Mouse (Mus musculus) ES-Bruce4 (cell line): ENCODE measurements at regions not wholly inside any gene's neighbourhood (a gene's known extent, or its start where the extent isn't known, plus 50 kb on each side); places are given as distances from the start of the nearest gene placed in this dataset.

Experiments used
- H3K27ac ChIP-seq: 2 replicates; pipeline ENCODE4 v1.5.1; 2012; ENCODE audit warnings: low read length, inconsistent platforms; ENCODE audit not compliant: insufficient read depth
- H3K27me3 ChIP-seq: 2 replicates; pipeline ENCODE4 v1.6.1; 2012; ENCODE audit warnings: mild to moderate bottlenecking, low read length, inconsistent platforms; ENCODE audit not compliant: control insufficient read depth, poor library complexity, insufficient read depth, severe bottlenecking
- H3K36me3 ChIP-seq: 2 replicates; pipeline ENCODE4 v1.6.1; 2012; ENCODE audit warnings: inconsistent platforms, mild to moderate bottlenecking, low read length, moderate library complexity; ENCODE audit not compliant: control insufficient read depth, poor library complexity, insufficient read depth, severe bottlenecking
- H3K4me1 ChIP-seq: one replicate; pipeline ENCODE4 v1.8.1; 2011; ENCODE audit warnings: low read length; ENCODE audit not compliant: control insufficient read depth, insufficient read depth
- H3K4me3 ChIP-seq: 2 replicates; pipeline ENCODE4 v1.5.1; 2011; ENCODE audit warnings: low read depth, mild to moderate bottlenecking, low read length
- H3K9ac ChIP-seq: 2 replicates; pipeline ENCODE4 v1.6.1; 2012; ENCODE audit warnings: low read depth, mild to moderate bottlenecking, inconsistent platforms; ENCODE audit not compliant: poor library complexity, severe bottlenecking
- H3K9me3 ChIP-seq: replicated peaks from 2 replicates; pipeline ENCODE4 v1.6.1; 2012; ENCODE audit warnings: mild to moderate bottlenecking, low read length, inconsistent platforms; ENCODE audit not compliant: control insufficient read depth, poor library complexity, insufficient read depth, severe bottlenecking
- CTCF ChIP-seq: IDR thresholded peaks from one replicate; pipeline ENCODE4 v1.8.1; 2011; ENCODE audit warnings: low read depth, low read length
- EP300 ChIP-seq: IDR thresholded peaks from 2 replicates; pipeline ENCODE4 v1.6.1; 2011; ENCODE audit warnings: low read depth, low read length; ENCODE audit not compliant: insufficient read depth
- POLR2A ChIP-seq: IDR thresholded peaks from one replicate; pipeline ENCODE4 v1.8.1; 2011; ENCODE audit warnings: low read length; ENCODE audit not compliant: insufficient read depth

GRCm38 (mm10) chr1:193449394-193450103 is 79.5 kb upstream of the Camk1g start:
- Histone ChIP-seq H3K9me3 (no peaks in the 10 kb centered on the region), H3K27ac (no peak overlapping the region), H3K9ac (no peak overlapping the region)

DNA sequence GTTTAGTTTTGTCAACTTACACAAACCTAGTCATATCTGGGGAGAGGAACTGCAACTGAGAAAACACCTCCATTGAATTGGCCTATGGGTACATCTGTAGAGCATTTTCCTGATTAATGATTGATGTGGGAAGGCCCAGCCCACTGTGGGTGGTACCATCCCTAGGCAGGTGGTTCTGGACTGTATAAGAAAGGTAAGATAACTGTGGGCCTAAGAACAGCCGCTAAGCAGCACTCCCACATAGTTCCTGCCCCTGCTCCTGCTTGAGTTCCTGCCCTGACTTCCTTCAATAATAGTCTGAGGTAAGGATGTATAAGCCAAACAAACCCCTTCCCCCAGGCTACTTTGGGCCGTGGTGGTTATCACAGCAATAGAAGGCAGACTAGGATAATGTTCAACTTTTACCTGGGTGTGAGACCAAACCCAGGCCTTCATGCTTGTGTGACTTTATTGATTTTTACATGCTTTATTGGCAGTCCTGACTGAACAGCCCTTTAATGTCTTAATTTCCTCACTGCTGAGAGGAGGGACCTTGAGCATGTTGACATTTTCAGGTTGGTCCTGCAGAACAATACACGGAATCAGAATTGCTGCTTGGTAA is 78.8 kb upstream of the Camk1g start:
- no peak overlapping the region for H3K27ac ChIP-seq
- H3K4me3 ChIP-seq = no peak overlapping the region
- H3K9me3 ChIP-seq = no peaks in the 10 kb centered on the region
- no peaks in the 10 kb centered on the region for H3K27me3 ChIP-seq
- TF ChIP-seq CTCF = no peak
- TF ChIP-seq EP300 = no peak
- TF ChIP-seq POLR2A = no peak
- H3K4me1 ChIP-seq = peaks cover 3% of the 10 kb centered on the region
- H3K36me3 ChIP-seq = no peaks in the 10 kb centered on the region
- no peak overlapping the region for H3K9ac ChIP-seq

More at GRCm38 (mm10) chr1:193449394-193450103, 79.5 kb upstream of the Camk1g start:
- TF ChIP-seq CTCF (no peak), EP300 (no peak), POLR2A (no peak)
- Histone ChIP-seq H3K27me3 (no peaks in the 10 kb centered on the region), H3K36me3 (no peaks in the 10 kb centered on the region), H3K4me3 (no peak overlapping the region), H3K4me1 (peaks cover 3% of the 10 kb centered on the region)

DNA sequence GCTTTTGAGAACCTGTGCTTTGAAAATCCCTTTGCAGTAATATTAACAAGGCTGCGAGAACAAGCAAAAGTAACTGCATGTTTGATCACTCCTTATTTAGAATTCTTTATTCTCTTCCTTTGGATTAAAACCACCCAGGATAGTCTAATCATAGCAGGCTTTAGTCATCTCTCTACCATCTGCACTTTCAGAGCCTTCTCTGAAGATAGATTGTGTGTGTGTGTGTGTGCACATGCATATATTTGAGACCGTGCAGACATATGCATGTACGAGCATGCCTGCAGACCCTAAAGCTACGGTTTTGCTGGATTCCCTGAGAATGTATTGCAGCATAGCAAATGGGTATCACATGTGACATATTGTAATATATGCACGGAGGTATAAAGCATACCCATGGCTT is 77.5 kb upstream of the Camk1g start:
- no peaks in the 10 kb centered on the region for H3K27me3 ChIP-seq
- no peaks in the 10 kb centered on the region for H3K9me3 ChIP-seq
- no peak overlapping the region for H3K9ac ChIP-seq
- no peak overlapping the region for H3K27ac ChIP-seq
- no peak overlapping the region for H3K4me3 ChIP-seq
- peaks cover 3% of the 10 kb centered on the region for H3K4me1 ChIP-seq
- no peak for TF ChIP-seq CTCF
- no peak for TF ChIP-seq EP300
- no peak for TF ChIP-seq POLR2A
- no peaks in the 10 kb centered on the region for H3K36me3 ChIP-seq

- Histone ChIP-seq H3K27ac (no peak overlapping the region), H3K4me3 (no peak overlapping the region), H3K36me3 (no peaks in the 10 kb centered on the region), H3K9me3 (no peaks in the 10 kb centered on the region), H3K4me1 (no peaks in the 10 kb centered on the region), H3K27me3 (no peaks in the 10 kb centered on the region), H3K9ac (no peak overlapping the region)
- TF ChIP-seq POLR2A = no peak
- no peak for TF ChIP-seq EP300
- no peak for TF ChIP-seq CTCF
These were observed 74.0 kb upstream of the Camk1g start for GRCm38 (mm10) chr1:193443964-193444676.

DNA sequence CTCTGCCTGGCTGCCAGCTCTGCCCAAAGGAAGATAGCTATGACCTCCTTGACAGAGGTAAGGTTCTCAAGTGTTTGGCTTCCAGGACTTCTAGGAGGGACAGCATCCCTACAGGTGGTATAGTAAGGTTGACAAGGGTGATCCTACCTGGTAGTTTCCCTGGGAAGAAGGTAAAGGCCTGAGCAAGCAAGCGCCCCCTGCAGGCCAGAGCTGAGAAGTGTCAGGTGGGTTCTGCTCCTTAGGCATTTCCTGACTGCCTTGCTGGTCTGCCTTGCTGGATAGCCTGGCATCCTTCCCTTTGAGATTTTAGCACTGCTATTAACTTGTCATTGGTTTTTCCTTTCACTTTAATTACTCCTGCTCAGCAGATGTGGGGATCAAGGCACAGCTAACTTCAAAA is 70.4 kb upstream of the Camk1g start:
- Histone ChIP-seq H3K36me3 (no peaks in the 10 kb centered on the region), H3K27me3 (no peaks in the 10 kb centered on the region), H3K4me3 (no peak overlapping the region), H3K27ac (no peak overlapping the region), H3K9ac (no peak overlapping the region), H3K9me3 (no peaks in the 10 kb centered on the region), H3K4me1 (no peaks in the 10 kb centered on the region)
- peak; percentile 78 for TF ChIP-seq CTCF
- no peak for TF ChIP-seq EP300

DNA sequence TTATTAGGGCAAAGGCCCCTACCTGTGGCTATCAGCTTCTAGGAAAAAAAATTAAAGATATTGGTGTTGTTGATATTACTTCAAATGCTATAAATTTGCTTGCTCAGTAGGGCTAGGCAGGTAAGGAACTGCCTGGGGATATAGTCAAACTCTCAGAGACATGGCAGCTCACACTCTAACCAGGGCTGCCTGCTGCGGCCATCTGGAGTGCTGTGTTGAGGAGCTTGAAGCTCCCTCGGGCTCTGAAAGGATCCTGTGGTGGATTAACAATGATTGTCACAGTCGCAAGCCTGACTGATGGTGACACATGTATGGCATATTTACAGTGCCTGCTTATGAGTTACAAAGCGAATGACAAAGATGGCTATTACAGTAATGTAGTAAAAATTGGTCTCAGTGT is 64.2 kb upstream of the Camk1g start:
- no peaks in the 10 kb centered on the region for H3K36me3 ChIP-seq

More for the DNA sequence above, 64.2 kb upstream of the Camk1g start:
- Histone ChIP-seq H3K27ac (no peak overlapping the region), H3K4me3 (no peak overlapping the region), H3K9ac (no peak overlapping the region), H3K4me1 (no peaks in the 10 kb centered on the region), H3K27me3 (no peaks in the 10 kb centered on the region), H3K9me3 (no peaks in the 10 kb centered on the region)
- TF ChIP-seq EP300 (no peak), POLR2A (no peak), CTCF (no peak)
